Mouse (Mus musculus) lung, adult 2 months (tissue): ENCODE measurements around the gene Lix1. TPM values are rescaled to one million over a fixed set of nuclear protein-coding genes. Genes with fewer than 3 reads are reported as not detected.
"Not testable (repeated sequence)": the region's sequence is repeated elsewhere in the genome, so short reads cannot be mapped to it uniquely, and the experiment has no call there.

Experiments used
- DNase-seq: peaks from one replicate; pipeline ENCODE4 v3.0.0; 2022
- H3K4me1 ChIP-seq: fragments of 200-500 bp; 2 replicates; pipeline ENCODE4 v1.6.1; 2011; ENCODE audit warnings: low read length; ENCODE audit not compliant: control insufficient read depth, insufficient read depth
- H3K4me3 ChIP-seq: fragments of 200-500 bp; replicated peaks from 2 replicates; pipeline ENCODE3; 2011; ENCODE audit warnings: low read depth, mild to moderate bottlenecking, control low read depth, low read length; ENCODE audit errors: extremely low read depth
- CTCF ChIP-seq: fragments of 200-500 bp; IDR thresholded peaks from 2 replicates; pipeline ENCODE4 v1.5.1; 2011; ENCODE audit warnings: mild to moderate bottlenecking, low read length, control low read depth; ENCODE audit not compliant: insufficient read depth
- POLR2A ChIP-seq: fragments of 200-500 bp; IDR thresholded peaks from 2 replicates; pipeline ENCODE4 v1.6.1; 2011; ENCODE audit warnings: low read depth, mild to moderate bottlenecking, control low read depth, low read length, borderline replicate concordance; ENCODE audit errors: extremely low read depth
- WGBS: fragments of 180-500 bp; shearing (Covaris S2); methylation state at CpG from one replicate; pipeline ENCODE4 v1.1.7; 2018; 5-methylcytosine and 5-hydroxymethylcytosine counted together
- polyA plus RNA-seq: library from polyadenylated mRNA; depleted of rRNA; stranded (reverse); fragments of >200 nt; gene quantifications from 2 replicates; pipeline ENCODE4 v1.2.3, GENCODE M21; 2012; rRNA removed

Gene Lix1
- polyA plus RNA-seq, 1 experiment: 0.34 TPM

DNA sequence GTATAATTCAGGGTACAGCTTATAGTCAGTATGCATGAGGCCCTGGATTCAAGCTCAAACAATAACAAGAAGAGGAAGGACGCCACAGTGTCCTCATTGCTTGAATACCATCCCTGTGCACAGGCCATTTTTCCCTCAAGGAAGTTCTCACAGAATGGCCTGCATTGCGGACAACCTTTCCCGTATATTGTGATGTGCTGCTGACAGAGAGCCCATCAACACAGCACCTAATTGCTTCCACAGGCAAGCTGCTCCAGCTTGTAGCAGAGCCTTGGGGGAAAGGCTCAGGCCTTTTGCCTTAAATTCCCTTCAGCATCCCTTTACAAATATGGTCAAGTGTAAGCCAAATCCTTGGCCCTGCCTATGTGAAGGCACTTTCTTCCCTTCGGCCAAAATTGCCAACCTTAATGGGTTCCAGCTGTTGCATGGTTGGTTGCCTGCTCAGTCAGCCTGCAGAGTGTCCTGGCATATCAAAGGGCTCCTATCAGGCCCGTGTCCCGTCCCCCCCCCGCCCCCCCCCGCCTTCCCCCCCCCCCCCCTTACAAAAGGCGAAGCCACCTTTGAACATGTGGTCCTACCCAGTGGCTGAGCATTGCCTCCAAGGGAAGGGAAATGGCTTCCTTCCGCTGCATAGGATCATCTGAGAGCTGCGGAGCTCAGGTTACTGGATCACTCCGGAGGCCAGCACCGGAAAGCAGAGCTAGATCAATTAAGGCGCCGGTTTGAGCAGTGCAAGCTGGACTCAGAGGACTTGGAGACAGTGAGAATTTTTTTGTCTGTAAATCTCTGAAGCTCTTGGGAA lies 88.5 kb downstream of the Lix1 start:
- no peaks in the 10 kb centered on the region for H3K4me1 ChIP-seq
- TF ChIP-seq POLR2A (no peak), CTCF (no peak)
- DNase-seq: no peak
- WGBS: 37% methylated on average over 14 of the region's 15 CpGs
- no peak overlapping the region for H3K4me3 ChIP-seq

DNA sequence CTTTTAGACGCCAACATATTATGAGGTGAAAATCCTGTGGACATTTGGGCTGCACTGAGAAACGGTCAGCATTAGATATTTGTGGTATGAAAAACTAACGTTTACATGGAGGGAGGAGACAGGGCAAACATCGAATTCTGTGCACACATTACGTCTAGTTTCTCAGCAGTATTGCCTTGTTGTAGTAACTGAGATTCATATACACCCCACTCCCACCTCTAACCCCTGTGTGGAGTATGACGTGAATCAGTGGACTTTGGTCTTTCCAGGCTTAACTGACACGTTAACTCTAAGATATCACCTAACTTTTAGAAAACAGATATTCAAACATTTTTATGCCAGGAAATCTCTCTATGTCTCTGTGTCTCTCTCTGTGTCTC lies 89.1 kb downstream of the Lix1 start:
- H3K4me1 ChIP-seq: no peaks in the 10 kb centered on the region
- no peak overlapping the region for H3K4me3 ChIP-seq
- TF ChIP-seq POLR2A (no peak), CTCF (no peak)
- DNase-seq: no peak
- WGBS: 51% methylated on average over 7 of the region's 7 CpGs

DNA sequence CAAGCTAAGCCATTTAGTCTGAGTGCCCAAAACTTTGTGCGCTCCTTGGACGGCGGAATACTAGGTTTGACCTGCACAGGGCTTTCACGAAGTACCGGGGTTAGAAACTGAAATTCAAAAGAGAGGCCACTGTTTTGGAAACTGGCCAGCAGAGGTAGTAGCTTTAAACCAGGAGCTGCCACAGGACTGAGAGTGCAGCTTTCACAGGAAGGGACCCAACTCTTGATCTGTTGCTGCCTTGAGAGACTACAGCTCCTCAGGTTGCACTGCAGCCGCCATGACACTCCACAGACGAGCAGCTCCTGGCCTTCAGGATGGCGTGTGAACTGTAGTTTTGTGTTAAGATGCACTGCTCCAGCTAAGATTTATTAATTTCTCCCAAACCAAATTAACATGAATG lies 89.6 kb downstream of the Lix1 start:
- DNase-seq: no peak
- no peaks in the 10 kb centered on the region for H3K4me1 ChIP-seq
- TF ChIP-seq POLR2A: no peak
- H3K4me3 ChIP-seq: no peak overlapping the region
- 87% methylated on average over 8 of the region's 8 CpGs for WGBS

DNA sequence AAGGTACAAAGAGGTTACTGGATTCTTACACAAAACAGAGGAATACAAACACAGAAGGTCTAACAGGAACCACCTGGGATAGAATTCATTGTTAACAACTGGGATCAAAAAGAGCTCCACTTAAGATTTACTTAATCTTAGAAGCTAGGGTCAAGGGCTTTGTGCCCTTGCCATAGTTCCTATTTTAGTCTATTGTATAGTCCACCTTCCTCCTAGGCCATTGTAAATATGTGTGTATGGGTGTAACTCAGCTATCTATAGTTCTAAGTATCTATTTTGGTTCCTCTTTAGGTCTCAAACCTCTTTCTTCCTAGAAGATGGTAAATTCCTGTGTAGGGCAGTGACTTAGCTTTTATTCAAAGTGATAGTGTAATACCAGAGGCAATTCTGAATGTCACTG lies 93.8 kb downstream of the Lix1 start:
- H3K4me1 ChIP-seq, DNase-seq, H3K4me3 ChIP-seq: not testable (repeated sequence)

DNA sequence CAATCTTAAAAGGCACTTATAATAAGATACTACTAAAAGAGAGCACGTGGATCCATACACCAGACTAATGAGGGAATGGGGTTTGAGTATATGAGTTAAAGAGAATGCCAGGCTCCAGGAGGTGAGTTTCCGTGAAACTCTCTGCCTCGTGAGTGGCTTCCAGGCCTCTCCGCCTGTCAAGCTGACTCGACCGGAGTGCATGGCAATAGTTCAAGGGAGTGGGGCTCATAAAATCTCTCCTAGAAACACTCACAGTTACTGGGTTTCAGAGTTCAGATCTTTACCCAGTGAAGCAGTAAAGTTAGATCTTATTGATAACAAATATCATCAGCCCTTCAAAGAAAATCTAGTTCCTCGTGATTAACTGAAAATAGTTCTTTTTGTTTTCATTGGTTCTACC lies 94.3 kb downstream of the Lix1 start:
- Histone ChIP-seq H3K4me1 (no peaks in the 10 kb centered on the region), H3K4me3 (no peak overlapping the region)
- no peak for TF ChIP-seq CTCF
- TF ChIP-seq POLR2A: no peak
- 82% methylated on average over 7 of the region's 7 CpGs for WGBS
- no peak for DNase-seq

DNA sequence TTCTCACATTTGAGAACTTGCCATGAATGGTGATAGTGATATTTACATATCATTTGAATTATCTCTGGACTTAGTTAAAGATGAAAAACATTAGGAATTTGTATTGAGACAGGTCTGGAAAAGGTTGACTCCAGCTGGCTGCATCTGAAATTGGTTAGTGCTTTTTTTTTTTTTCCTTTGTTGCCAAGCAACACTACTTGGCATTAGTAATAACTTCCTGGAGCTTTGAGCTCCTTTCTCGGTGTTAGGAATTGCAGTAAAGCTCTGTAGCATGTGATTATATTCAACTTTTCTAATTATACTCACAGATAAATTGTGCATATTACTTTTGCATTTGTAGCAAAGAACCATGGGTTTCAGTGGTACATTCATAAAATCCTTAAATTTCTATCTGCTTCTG lies 96.4 kb downstream of the Lix1 start:
- H3K4me3 ChIP-seq: no peak overlapping the region
- 7% methylated on average over 1 of the region's 1 CpGs for WGBS
- no peaks in the 10 kb centered on the region for H3K4me1 ChIP-seq
- no peak for TF ChIP-seq POLR2A
- TF ChIP-seq CTCF: no peak
- DNase-seq: no peak

DNA sequence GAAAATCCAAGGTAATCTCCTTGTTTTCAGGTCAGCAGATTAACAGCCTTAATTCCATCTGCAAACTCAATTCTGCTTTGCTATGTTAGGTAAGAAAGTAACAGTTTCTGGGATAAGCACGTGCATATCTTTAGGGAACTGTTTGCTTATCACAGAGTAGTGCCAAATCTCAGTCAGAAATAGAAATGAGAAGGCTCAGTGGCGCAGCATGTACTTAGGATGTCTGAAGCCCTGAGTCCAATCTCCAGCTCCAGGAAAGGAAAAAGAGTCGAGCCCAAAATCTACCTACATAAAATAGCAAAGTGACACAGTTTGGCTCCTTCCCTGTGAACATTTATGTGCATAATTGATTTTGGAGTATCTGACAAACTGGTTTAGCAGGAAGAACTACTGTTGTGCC lies 96.8 kb downstream of the Lix1 start:
- 52% methylated on average over 3 of the region's 3 CpGs for WGBS
- Histone ChIP-seq H3K4me1 (no peaks in the 10 kb centered on the region), H3K4me3 (no peak overlapping the region)
- TF ChIP-seq CTCF (no peak), POLR2A (no peak)
- DNase-seq: no peak

DNA sequence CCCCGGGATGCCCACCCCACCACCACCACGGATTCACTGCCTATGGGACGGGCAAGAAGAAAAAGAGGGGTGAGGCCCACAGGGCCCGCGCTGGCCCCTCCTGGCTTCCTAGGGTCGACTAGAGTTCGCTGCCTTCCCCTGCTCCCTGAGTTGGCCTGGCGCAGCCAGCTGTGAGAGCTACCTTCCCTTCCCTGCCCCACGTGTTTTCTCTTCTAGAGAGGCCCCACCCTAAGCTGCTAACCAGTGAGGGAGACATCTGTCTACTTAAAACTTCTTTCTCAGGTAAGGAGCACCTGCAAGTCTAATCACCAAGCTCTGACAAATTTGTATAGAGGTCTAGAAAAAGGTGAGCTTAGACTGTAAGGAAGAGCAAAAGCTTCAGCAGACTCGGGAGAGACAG lies 104.2 kb downstream of the Lix1 start:
- DNase-seq: no peak
- H3K4me1 ChIP-seq: no peaks in the 10 kb centered on the region
- H3K4me3 ChIP-seq: no peak overlapping the region
- WGBS: 85% methylated on average over 10 of the region's 10 CpGs
- no peak for TF ChIP-seq CTCF
- TF ChIP-seq POLR2A: no peak

Other genes starting within 250 kb of the Lix1 start
- 4.6 and 7.9 TPM in 2 replicates for gene Riok2, start 28.4 kb upstream of the Lix1 start, polyA plus RNA-seq
- gene Lnpep, start 222.4 kb downstream of the Lix1 start, polyA plus RNA-seq: 8.0 and 13.5 TPM in 2 replicates